Mouse (Mus musculus): ENCODE results near the gene Hdac4.

Gene Hdac4

GRCm38 (mm10) chr1:91920038-91920589 is 275.4 kb downstream of the Hdac4 start:
- no peak for DNase-seq (ENCODE audit: low spot score)

- DNase-seq (ENCODE audit: low spot score), result no peak
Observed at GRCm38 (mm10) chr1:91918257-91918800, 277.2 kb downstream of the Hdac4 start.

- DNase-seq (ENCODE audit: low spot score), result no peak
Observed at GRCm38 (mm10) chr1:91917596-91917995, 277.9 kb downstream of the Hdac4 start.

GRCm38 (mm10) chr1:91915961-91916360 is 279.5 kb downstream of the Hdac4 start:
- no peak for DNase-seq (ENCODE audit: low spot score)

- no peak for DNase-seq (ENCODE audit: low spot score)
Observed at GRCm38 (mm10) chr1:91914648-91915047, 280.9 kb downstream of the Hdac4 start.

GRCm38 (mm10) chr1:91913850-91914249 is 281.6 kb downstream of the Hdac4 start:
- DNase-seq (ENCODE audit: low spot score), result peak; percentile 39

- no peak for DNase-seq (ENCODE audit: low spot score)
Observed at GRCm38 (mm10) chr1:91912227-91913119, 283.0 kb downstream of the Hdac4 start.

GRCm38 (mm10) chr1:91905268-91905667 is 290.2 kb downstream of the Hdac4 start:
- no peak for DNase-seq (ENCODE audit: low spot score)

- DNase-seq (ENCODE audit: low spot score), result no peak
Observed at GRCm38 (mm10) chr1:91903241-91903981, 292.1 kb downstream of the Hdac4 start.

- DNase-seq (ENCODE audit: low spot score), result no peak
Observed at GRCm38 (mm10) chr1:91897078-91897477, 298.4 kb downstream of the Hdac4 start.

GRCm38 (mm10) chr1:91894286-91894685 is 301.2 kb downstream of the Hdac4 start:
- DNase-seq (ENCODE audit: low spot score), result no peak

- no peak for DNase-seq (ENCODE audit: low spot score)
Observed at GRCm38 (mm10) chr1:91893598-91893997, 301.9 kb downstream of the Hdac4 start.

- no peak for DNase-seq (ENCODE audit: low spot score)
Observed at GRCm38 (mm10) chr1:91883115-91883514, 312.4 kb downstream of the Hdac4 start.

- DNase-seq (ENCODE audit: low spot score), result no peak
Observed at GRCm38 (mm10) chr1:91880899-91881298, 314.6 kb downstream of the Hdac4 start.

- no peak for DNase-seq (ENCODE audit: low spot score)
Observed at GRCm38 (mm10) chr1:91880156-91880555, 315.3 kb downstream of the Hdac4 start.

All from MN1 (cell line).